Mouse (Mus musculus): ENCODE results near the gene Gm42906. TPM values are rescaled to one million over a fixed set of nuclear protein-coding genes. Genes with fewer than 3 reads are reported as not detected.
A peak's percentile ranks its signal among the peaks of the same experiment; 100 is the strongest.

Gm42906 gene
- polyA plus RNA-seq, 2 experiments, result not detected

DNA sequence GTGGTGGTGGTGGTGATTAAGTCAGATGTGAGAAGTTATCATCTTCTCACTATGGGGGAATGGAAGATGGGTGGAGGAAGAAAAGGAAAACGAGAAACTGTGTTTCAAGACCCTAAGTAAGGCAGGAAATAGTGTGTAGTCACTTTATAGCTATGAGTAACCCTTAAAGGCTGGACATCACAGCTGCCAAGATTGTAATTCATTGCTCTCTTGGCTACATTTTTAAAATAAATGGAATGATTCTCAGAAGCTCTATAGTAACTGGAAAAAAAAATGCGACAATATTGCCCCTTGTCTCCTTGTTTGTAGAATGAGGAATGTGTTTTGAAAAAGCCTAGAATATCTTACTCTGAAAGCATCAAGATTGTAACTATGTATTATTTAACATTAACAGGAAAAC, 235.7 kb downstream of the Gm42906 start:
- no peak for TF ChIP-seq POLR2A (IDR thresholded peaks at IDR 0.05; ENCODE audit: borderline replicate concordance, extremely low read depth, insufficient read depth, insufficient read length)
- Histone ChIP-seq H3K4me3 (replicated peaks; ENCODE audit: low read length) (no peak overlapping the region), H3K9me3 (ENCODE audit: control insufficient read depth, low read length) (no peaks in the 10 kb centered on the region), H3K27me3 (ENCODE audit: control insufficient read depth, insufficient read depth, low read length) (no peaks in the 10 kb centered on the region), H3K9ac (ENCODE audit: low read depth, low read length, severe bottlenecking) (no peak overlapping the region), H3K27ac (replicated peaks; ENCODE audit: low read depth, low read length) (no peak overlapping the region), H3K4me1 (ENCODE audit: control insufficient read depth, insufficient read depth, low read length) (peaks cover 5% of the 10 kb centered on the region; the same call in 1 of the 2 replicates), H3K4me2 (replicated peaks; ENCODE audit: low read depth, low read length, severe bottlenecking) (no peak overlapping the region), H3K36me3 (ENCODE audit: control insufficient read depth, insufficient read depth, low read length) (no peaks in the 10 kb centered on the region)
- ATAC-seq (ENCODE audit: low FRiP score, low read depth), result no peak
- 75% methylated on average over 2 of the region's 2 CpGs for WGBS
- no peak for DNase-seq (ENCODE audit: low spot score)

DNA sequence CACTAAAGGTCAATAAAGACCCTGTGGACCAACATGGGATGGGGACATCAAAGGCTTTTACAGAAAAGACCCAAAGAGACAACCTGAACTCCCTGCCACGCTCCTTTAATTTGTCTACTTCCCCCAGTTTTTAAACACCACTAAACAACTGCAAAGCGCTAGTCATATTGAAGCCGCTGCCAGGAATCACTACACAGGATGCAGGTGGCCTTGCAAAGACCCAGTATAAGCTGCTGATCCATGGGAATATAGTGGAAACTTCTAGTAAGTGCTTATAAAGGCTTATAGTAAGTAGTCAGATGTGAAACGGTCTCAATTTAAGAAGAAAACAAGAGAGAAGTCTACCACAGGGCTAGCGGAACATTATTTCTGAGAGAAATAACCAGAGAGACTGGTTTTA, 237.2 kb downstream of the Gm42906 start:
- H3K36me3 ChIP-seq (ENCODE audit: control insufficient read depth, insufficient read depth, low read length), result no peaks in the 10 kb centered on the region
- no peaks in the 10 kb centered on the region for H3K9me3 ChIP-seq (ENCODE audit: control insufficient read depth, low read length)
- H3K9ac ChIP-seq (ENCODE audit: low read depth, low read length, severe bottlenecking), result no peak overlapping the region
- peak overlapping the region; percentile 28 for H3K27ac ChIP-seq (replicated peaks; ENCODE audit: low read depth, low read length)
- H3K4me3 ChIP-seq (replicated peaks; ENCODE audit: low read length), result no peak overlapping the region
- ATAC-seq (ENCODE audit: low FRiP score, low read depth) (peak; percentile 23; the same call in 1 of the 2 replicates), DNase-seq (ENCODE audit: low spot score) (peak; percentile 79)
- peak overlapping the region; percentile 68 for H3K4me2 ChIP-seq (replicated peaks; ENCODE audit: low read depth, low read length, severe bottlenecking)
- WGBS, result 41% methylated on average over 5 of the region's 5 CpGs
- no peaks in the 10 kb centered on the region for H3K27me3 ChIP-seq (ENCODE audit: control insufficient read depth, insufficient read depth, low read length)
- peaks cover 5% of the 10 kb centered on the region; the same call in 1 of the 2 replicates for H3K4me1 ChIP-seq (ENCODE audit: control insufficient read depth, insufficient read depth, low read length)
- TF ChIP-seq POLR2A (IDR thresholded peaks at IDR 0.05; ENCODE audit: borderline replicate concordance, extremely low read depth, insufficient read depth, insufficient read length), result no peak

DNA sequence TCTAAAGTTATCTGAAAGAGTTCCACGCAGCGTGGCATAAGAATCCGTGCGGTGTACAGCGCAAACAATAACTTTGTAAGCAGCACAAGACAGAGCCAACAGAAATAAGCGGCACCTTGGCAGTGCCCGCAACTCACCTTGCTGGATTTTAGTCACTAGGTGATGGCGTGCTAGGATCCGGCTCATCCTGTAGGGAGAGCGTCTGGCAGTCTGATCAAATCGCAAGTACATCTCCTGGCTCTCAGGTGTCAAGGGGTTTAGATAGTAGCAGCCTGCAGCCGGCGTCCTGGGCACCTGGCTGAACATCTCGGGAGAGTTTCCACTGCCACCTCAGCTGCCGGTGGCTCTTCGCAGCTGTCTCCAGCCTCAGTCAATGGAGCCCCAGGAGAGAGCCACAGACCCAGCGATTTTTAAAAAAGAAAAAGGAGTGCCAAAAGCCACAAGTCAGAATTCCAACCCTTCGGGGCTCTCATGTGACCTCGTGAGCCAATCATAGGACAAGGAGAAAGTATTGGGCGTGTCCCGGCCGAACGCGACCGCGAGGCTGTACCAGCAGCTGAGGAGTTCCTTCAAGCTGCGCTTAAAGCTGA, 238.1 kb downstream of the Gm42906 start:
- TF ChIP-seq POLR2A (IDR thresholded peaks at IDR 0.05; ENCODE audit: borderline replicate concordance, extremely low read depth, insufficient read depth, insufficient read length), result no peak
- no peaks in the 10 kb centered on the region for H3K27me3 ChIP-seq (ENCODE audit: control insufficient read depth, insufficient read depth, low read length)
- 2% methylated on average over 27 of the region's 27 CpGs for WGBS
- ATAC-seq (ENCODE audit: low FRiP score, low read depth) (peak; percentile 96), DNase-seq (ENCODE audit: low spot score) (peak; percentile 88)
- H3K4me3 ChIP-seq (replicated peaks; ENCODE audit: low read length), result peak overlapping the region; percentile 59
- 0 out of 2 replicates have a peak overlapping the region, but pooled peaks have one; percentile 28 for H3K27ac ChIP-seq (replicated peaks; ENCODE audit: low read depth, low read length)
- H3K4me1 ChIP-seq (ENCODE audit: control insufficient read depth, insufficient read depth, low read length), result peaks cover 5% of the 10 kb centered on the region; the same call in 1 of the 2 replicates
- H3K9ac ChIP-seq (ENCODE audit: low read depth, low read length, severe bottlenecking), result peak overlapping the region; percentile 65
- no peaks in the 10 kb centered on the region for H3K9me3 ChIP-seq (ENCODE audit: control insufficient read depth, low read length)
- H3K36me3 ChIP-seq (ENCODE audit: control insufficient read depth, insufficient read depth, low read length), result no peaks in the 10 kb centered on the region
- H3K4me2 ChIP-seq (replicated peaks; ENCODE audit: low read depth, low read length, severe bottlenecking), result peak overlapping the region; percentile 68

DNA sequence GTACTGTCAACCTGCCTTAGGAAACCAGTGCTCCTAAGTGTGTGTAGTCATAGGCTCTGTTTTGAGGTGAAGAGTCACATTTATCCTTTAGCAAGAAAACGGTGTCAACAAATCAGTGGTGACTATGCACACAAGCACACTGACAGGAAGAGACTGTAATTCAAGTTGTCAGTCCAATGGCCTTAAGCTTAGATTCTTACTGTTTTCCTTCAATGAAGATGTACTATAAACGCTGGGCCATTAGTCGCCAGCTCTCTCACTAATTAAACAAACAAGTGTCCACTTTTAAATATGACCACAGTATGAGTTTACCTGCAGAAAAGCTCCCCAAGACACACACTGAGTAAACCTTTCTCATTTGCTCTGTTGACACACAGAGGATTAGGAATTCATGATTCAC, 238.6 kb downstream of the Gm42906 start:
- WGBS, result 21% methylated on average over 3 of the region's 3 CpGs

DNA sequence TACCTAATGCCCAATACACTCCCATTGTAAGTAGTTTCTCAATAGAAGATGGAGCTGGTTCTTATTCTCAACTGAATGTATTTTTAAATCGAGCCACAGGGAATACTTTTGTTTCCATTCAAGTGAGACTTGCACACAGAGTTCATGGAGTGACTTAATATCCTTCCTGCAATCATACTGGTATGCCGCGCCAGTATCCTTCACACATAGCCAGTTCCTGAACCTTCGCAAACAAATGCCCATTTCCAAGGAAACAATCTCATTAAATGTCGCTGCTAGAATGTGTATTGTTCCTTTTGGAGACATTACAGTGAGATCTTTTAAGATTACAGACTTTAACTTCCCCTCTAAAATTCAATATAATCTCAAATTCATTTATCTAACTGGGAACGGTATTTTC, 239.3 kb downstream of the Gm42906 start:
- H3K4me3 ChIP-seq (replicated peaks; ENCODE audit: low read length), result no peak overlapping the region; the same call in 1 of the 2 replicates
- peak overlapping the region; percentile 68; the same call in 1 of the 2 replicates for H3K4me2 ChIP-seq (replicated peaks; ENCODE audit: low read depth, low read length, severe bottlenecking)
- H3K36me3 ChIP-seq (ENCODE audit: control insufficient read depth, insufficient read depth, low read length), result no peaks in the 10 kb centered on the region
- DNase-seq (ENCODE audit: low spot score), result no peak
- H3K27ac ChIP-seq (replicated peaks; ENCODE audit: low read depth, low read length), result no peak overlapping the region
- no peaks in the 10 kb centered on the region for H3K27me3 ChIP-seq (ENCODE audit: control insufficient read depth, insufficient read depth, low read length)
- H3K9ac ChIP-seq (ENCODE audit: low read depth, low read length, severe bottlenecking), result no peak overlapping the region
- 84% methylated on average over 6 of the region's 6 CpGs for WGBS
- H3K9me3 ChIP-seq (ENCODE audit: control insufficient read depth, low read length), result no peaks in the 10 kb centered on the region
- TF ChIP-seq POLR2A (IDR thresholded peaks at IDR 0.05; ENCODE audit: borderline replicate concordance, extremely low read depth, insufficient read depth, insufficient read length), result no peak
- peaks cover 7% of the 10 kb centered on the region; the same call in 1 of the 2 replicates for H3K4me1 ChIP-seq (ENCODE audit: control insufficient read depth, insufficient read depth, low read length)
- no peak for ATAC-seq (ENCODE audit: low FRiP score, low read depth)

More for the DNA sequence above, 238.6 kb downstream of the Gm42906 start:
- peak overlapping the region; percentile 68 for H3K4me2 ChIP-seq (replicated peaks; ENCODE audit: low read depth, low read length, severe bottlenecking)
- no peaks in the 10 kb centered on the region for H3K27me3 ChIP-seq (ENCODE audit: control insufficient read depth, insufficient read depth, low read length)
- no peak for TF ChIP-seq POLR2A (IDR thresholded peaks at IDR 0.05; ENCODE audit: borderline replicate concordance, extremely low read depth, insufficient read depth, insufficient read length)
- H3K4me1 ChIP-seq (ENCODE audit: control insufficient read depth, insufficient read depth, low read length), result peaks cover 5% of the 10 kb centered on the region; the same call in 1 of the 2 replicates
- H3K9ac ChIP-seq (ENCODE audit: low read depth, low read length, severe bottlenecking), result peak overlapping the region; percentile 65
- ATAC-seq (ENCODE audit: low FRiP score, low read depth) (no peak), DNase-seq (ENCODE audit: low spot score) (no peak)
- no peak overlapping the region for H3K27ac ChIP-seq (replicated peaks; ENCODE audit: low read depth, low read length)
- H3K4me3 ChIP-seq (replicated peaks; ENCODE audit: low read length), result peak overlapping the region; percentile 59
- no peaks in the 10 kb centered on the region for H3K36me3 ChIP-seq (ENCODE audit: control insufficient read depth, insufficient read depth, low read length)
- no peaks in the 10 kb centered on the region for H3K9me3 ChIP-seq (ENCODE audit: control insufficient read depth, low read length)
